Mouse (Mus musculus): ENCODE measurements around the gene Hspb9. TPM values are rescaled to one million over a fixed set of nuclear protein-coding genes. Genes with fewer than 3 reads are reported as not detected.
A peak's percentile ranks its signal among the peaks of the same experiment; 100 is the strongest.

Hspb9 gene
- polyA plus RNA-seq, 1 experiment from 2014 or later: not detected

DNA sequence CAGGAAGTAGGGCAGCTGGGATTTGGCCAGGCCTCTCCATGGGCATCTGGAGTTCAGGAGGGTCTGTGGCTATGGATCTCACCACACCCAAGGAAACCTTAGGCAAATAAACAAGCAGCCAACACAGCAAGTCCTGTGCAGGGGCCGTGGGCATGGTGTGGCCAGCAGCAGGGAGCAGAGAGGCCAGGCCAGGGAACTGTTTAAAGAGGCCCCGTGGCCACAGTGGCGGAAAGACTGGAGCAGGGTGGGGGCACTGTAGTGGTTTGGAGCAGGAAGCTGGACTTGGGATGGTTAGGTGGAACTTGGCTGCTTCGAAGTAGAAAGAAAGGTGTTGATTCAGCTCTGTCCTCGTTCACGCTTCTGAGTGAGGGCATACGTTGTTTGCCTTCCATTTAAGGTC is 26.4 kb upstream of the Hspb9 start:
- Histone ChIP-seq H3K4me3 (replicated peaks; ENCODE audit: low read length) (no peak overlapping the region), H3K36me3 (replicated peaks; ENCODE audit: control insufficient read depth, insufficient read depth) (no peaks in the 10 kb centered on the region), H3K27me3 (ENCODE audit: control insufficient read depth, insufficient read depth, low read length) (peaks cover 7% of the 10 kb centered on the region; the same call in 1 of the 2 replicates), H3K4me2 (replicated peaks) (no peak overlapping the region), H3K9ac (no peak overlapping the region), H3K9me3 (ENCODE audit: control insufficient read depth, low read length) (no peaks in the 10 kb centered on the region), H3K27ac (no peak overlapping the region), H3K4me1 (replicated peaks; ENCODE audit: control insufficient read depth, insufficient read depth, low read length) (0 out of 2 replicates have a peak, but pooled peaks cover 4% of the 10 kb centered on the region)
- DNase-seq (ENCODE audit: low spot score): no peak
- WGBS: 82% methylated on average over 7 of the region's 7 CpGs
- ATAC-seq (ENCODE audit: low FRiP score): no peak

DNA sequence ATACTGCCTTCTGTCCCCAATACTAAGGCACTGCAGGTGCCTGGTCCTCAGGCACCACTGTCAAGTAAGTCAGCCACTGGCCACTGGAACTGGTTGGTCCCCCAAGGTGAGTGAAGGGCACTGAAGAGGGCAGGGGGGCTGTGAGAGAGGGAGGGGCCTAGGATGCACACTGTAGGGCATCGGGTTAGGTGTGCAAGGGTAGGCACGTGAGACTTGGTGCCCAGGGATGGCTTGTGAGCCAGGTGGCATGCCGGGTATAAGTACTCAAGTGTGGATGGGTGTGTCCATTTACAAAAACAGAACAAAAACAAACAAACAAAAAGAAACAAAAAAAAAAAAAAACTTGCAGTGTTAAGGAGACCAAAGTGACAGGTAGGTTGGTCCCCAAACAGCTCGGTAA is 25.2 kb upstream of the Hspb9 start:
- H3K9ac ChIP-seq: no peak overlapping the region
- H3K9me3 ChIP-seq (ENCODE audit: control insufficient read depth, low read length): no peaks in the 10 kb centered on the region
- 69% methylated on average over 4 of the region's 4 CpGs for WGBS
- DNase-seq (ENCODE audit: low spot score) (no peak), ATAC-seq (ENCODE audit: low FRiP score) (no peak)
- H3K4me1 ChIP-seq (replicated peaks; ENCODE audit: control insufficient read depth, insufficient read depth, low read length): 0 out of 2 replicates have a peak, but pooled peaks cover 4% of the 10 kb centered on the region
- H3K36me3 ChIP-seq (replicated peaks; ENCODE audit: control insufficient read depth, insufficient read depth): no peaks in the 10 kb centered on the region
- H3K27me3 ChIP-seq (ENCODE audit: control insufficient read depth, insufficient read depth, low read length): peaks cover 7% of the 10 kb centered on the region; the same call in 1 of the 2 replicates
- H3K4me2 ChIP-seq (replicated peaks): no peak overlapping the region
- no peak overlapping the region for H3K4me3 ChIP-seq (replicated peaks; ENCODE audit: low read length)
- H3K27ac ChIP-seq: no peak overlapping the region

DNA sequence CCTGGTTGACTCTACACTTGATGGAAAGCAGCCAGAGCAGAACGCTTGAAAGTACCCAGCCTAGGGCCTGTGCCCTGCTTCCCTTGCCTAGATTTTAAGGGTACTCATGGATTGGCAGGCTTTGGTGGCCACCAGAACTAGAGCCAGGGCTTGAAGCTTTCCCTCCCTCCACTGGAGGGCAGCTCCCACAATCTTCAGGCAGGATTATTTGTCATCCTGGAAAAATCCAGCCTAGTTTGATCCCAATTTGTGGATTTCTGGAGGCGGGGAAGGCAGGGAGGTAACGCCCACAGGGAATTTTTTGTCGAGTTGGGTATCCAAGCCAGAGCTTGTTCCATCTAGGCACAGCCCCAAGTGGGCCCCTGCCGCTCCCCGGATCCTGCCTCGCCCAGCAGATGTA is 23.3 kb upstream of the Hspb9 start:
- no peaks in the 10 kb centered on the region for H3K9me3 ChIP-seq (ENCODE audit: control insufficient read depth, low read length)
- DNase-seq (ENCODE audit: low spot score): no peak
- no peaks in the 10 kb centered on the region for H3K36me3 ChIP-seq (replicated peaks; ENCODE audit: control insufficient read depth, insufficient read depth)
- 79% methylated on average over 7 of the region's 7 CpGs for WGBS
- H3K9ac ChIP-seq: no peak overlapping the region
- no peak overlapping the region for H3K4me2 ChIP-seq (replicated peaks)
- H3K4me3 ChIP-seq (replicated peaks; ENCODE audit: low read length): no peak overlapping the region
- H3K27ac ChIP-seq: no peak overlapping the region
- no peak for ATAC-seq (ENCODE audit: low FRiP score)
- H3K4me1 ChIP-seq (replicated peaks; ENCODE audit: control insufficient read depth, insufficient read depth, low read length): 0 out of 2 replicates have a peak, but pooled peaks cover 4% of the 10 kb centered on the region
- H3K27me3 ChIP-seq (ENCODE audit: control insufficient read depth, insufficient read depth, low read length): peaks cover 7% of the 10 kb centered on the region; the same call in 1 of the 2 replicates

DNA sequence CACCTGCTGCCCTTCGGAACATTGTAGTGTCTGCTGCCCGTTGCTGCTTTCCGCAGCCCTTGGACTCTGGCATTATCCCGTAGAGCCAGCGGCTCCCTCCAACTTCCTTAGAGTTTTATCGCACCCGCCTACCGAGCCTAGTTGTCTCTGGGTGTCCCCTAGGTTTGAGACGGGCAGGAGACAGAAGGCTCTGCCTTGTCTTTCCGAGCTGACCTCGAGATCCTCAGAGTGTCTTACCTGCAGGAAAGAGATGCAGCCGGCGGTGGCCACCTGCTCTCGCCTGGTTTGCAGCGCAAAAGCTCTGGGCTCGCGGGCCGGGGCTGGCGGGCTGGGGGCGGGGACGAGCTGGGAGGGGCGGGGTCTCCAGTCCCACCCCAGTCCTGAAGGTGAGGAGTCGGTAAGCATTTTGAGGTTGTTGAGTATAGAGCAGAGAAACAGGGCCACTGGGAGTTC is 21.5 kb upstream of the Hspb9 start, which contains the start of gene Zfp385c:
Gene Zfp385c (minus strand): TSS at position 292 of the 453 bp plus-strand sequence.
- H3K4me3 ChIP-seq (replicated peaks; ENCODE audit: low read length): peak within 1 kb of the TSS; percentile 18
- DNase-seq (ENCODE audit: low spot score): no peak
- peaks cover 7% of the 10 kb centered on the region; the same call in 1 of the 2 replicates for H3K27me3 ChIP-seq (ENCODE audit: control insufficient read depth, insufficient read depth, low read length)
- H3K4me2 ChIP-seq (replicated peaks): peak within 1 kb of the TSS; percentile 45
- 0 out of 2 replicates have a peak, but pooled peaks cover 4% of the 10 kb centered on the region for H3K4me1 ChIP-seq (replicated peaks; ENCODE audit: control insufficient read depth, insufficient read depth, low read length)
- 2% methylated on average over 23 of the region's 23 CpGs for WGBS
- H3K9me3 ChIP-seq (ENCODE audit: control insufficient read depth, low read length): no peaks in the 10 kb centered on the region
- H3K9ac ChIP-seq: no peak within 1 kb of the TSS; the same call in 1 of the 2 replicates
- no peak within 1 kb of the TSS for H3K27ac ChIP-seq
- no peak for ATAC-seq (ENCODE audit: low FRiP score)
- H3K36me3 ChIP-seq (replicated peaks; ENCODE audit: control insufficient read depth, insufficient read depth): no peaks in the 10 kb centered on the region

DNA sequence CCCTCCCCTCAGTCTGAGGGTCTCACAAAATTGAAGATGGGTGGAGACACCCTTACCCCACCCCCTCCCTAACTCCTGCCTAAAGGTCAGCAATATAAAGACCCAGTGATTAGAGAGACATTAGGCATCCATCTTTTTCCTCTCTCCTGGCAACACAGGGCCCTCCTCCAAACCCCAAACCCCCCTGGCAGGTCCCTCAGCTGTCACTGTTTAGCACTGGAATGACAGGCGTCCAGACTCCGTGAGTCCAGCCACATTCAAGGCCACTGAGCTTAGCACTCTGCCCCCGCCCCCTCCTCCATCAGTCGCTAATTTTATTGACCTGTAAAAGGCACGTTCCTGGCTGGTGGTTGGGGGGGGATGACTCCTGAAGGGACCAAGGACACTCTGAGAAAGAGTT is 20.5 kb upstream of the Hspb9 start:
- H3K27me3 ChIP-seq (ENCODE audit: control insufficient read depth, insufficient read depth, low read length): peaks cover 7% of the 10 kb centered on the region; the same call in 1 of the 2 replicates
- WGBS: 19% methylated on average over 5 of the region's 5 CpGs
- no peak for DNase-seq (ENCODE audit: low spot score)

DNA sequence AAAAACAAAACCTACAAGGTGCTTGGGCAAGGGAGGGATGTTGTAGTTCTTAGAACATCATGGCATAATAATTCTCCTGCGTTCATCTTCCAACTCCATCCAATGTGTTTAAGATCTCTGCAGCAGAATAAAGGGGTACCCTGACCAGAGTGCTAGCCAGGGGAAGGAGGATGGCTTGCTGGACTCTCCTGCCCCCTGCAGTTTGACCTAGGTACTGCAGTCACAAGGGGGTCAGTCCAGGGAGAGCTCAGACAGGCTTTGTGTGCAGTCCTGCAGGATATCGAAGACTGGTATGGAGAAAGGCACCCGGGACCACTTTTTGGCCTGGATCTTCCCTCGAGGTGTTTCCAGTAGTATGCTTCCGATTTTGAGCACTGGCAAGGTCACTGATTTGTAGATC is 18.7 kb upstream of the Hspb9 start:
- no peak; the same call in 1 of the 2 replicates for ATAC-seq (ENCODE audit: low FRiP score)
- Histone ChIP-seq H3K4me2 (replicated peaks) (no peak overlapping the region), H3K4me3 (replicated peaks; ENCODE audit: low read length) (no peak overlapping the region), H3K27me3 (ENCODE audit: control insufficient read depth, insufficient read depth, low read length) (peaks cover 7% of the 10 kb centered on the region; the same call in 1 of the 2 replicates), H3K4me1 (replicated peaks; ENCODE audit: control insufficient read depth, insufficient read depth, low read length) (0 out of 2 replicates have a peak, but pooled peaks cover 4% of the 10 kb centered on the region), H3K36me3 (replicated peaks; ENCODE audit: control insufficient read depth, insufficient read depth) (no peaks in the 10 kb centered on the region), H3K9me3 (ENCODE audit: control insufficient read depth, low read length) (no peaks in the 10 kb centered on the region), H3K9ac (no peak overlapping the region), H3K27ac (no peak overlapping the region)
- 38% methylated on average over 5 of the region's 5 CpGs for WGBS
- peak; percentile 74 for DNase-seq (ENCODE audit: low spot score)

More for the DNA sequence above, 20.5 kb upstream of the Hspb9 start:
- no peak overlapping the region for H3K4me2 ChIP-seq (replicated peaks)
- no peak overlapping the region for H3K9ac ChIP-seq
- H3K4me1 ChIP-seq (replicated peaks; ENCODE audit: control insufficient read depth, insufficient read depth, low read length): 0 out of 2 replicates have a peak, but pooled peaks cover 4% of the 10 kb centered on the region
- H3K9me3 ChIP-seq (ENCODE audit: control insufficient read depth, low read length): no peaks in the 10 kb centered on the region
- H3K27ac ChIP-seq: no peak overlapping the region
- no peak for ATAC-seq (ENCODE audit: low FRiP score)
- H3K36me3 ChIP-seq (replicated peaks; ENCODE audit: control insufficient read depth, insufficient read depth): no peaks in the 10 kb centered on the region
- no peak overlapping the region for H3K4me3 ChIP-seq (replicated peaks; ENCODE audit: low read length)

DNA sequence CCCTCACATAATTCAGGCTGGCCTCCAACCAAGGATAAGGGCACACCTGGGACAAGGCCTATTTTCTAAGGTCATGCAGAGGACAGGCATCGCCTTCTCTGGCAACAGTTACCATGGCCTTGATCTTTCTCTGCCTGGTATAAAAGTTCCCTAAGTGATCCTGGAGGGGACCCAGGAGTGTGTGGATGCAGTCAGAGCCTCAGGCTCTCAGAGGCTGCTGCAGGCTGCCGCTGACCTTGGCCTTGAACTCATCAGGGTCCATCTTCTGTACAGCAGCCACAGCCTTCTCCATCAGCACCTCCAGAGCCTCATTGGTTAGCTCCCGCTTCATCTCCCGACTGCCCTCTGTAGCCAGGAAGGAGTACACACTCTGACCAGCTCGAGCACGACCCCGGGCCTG is 15.7 kb upstream of the Hspb9 start:
- 79% methylated on average over 7 of the region's 7 CpGs for WGBS
- Histone ChIP-seq H3K27ac (no peak overlapping the region), H3K4me2 (replicated peaks) (no peak overlapping the region), H3K9ac (no peak overlapping the region), H3K27me3 (ENCODE audit: control insufficient read depth, insufficient read depth, low read length) (0 out of 2 replicates have a peak, but pooled peaks cover 7% of the 10 kb centered on the region), H3K4me3 (replicated peaks; ENCODE audit: low read length) (no peak overlapping the region), H3K36me3 (replicated peaks; ENCODE audit: control insufficient read depth, insufficient read depth) (no peaks in the 10 kb centered on the region), H3K4me1 (replicated peaks; ENCODE audit: control insufficient read depth, insufficient read depth, low read length) (no peaks in the 10 kb centered on the region), H3K9me3 (ENCODE audit: control insufficient read depth, low read length) (no peaks in the 10 kb centered on the region)
- ATAC-seq (ENCODE audit: low FRiP score) (no peak), DNase-seq (ENCODE audit: low spot score) (no peak)

DNA sequence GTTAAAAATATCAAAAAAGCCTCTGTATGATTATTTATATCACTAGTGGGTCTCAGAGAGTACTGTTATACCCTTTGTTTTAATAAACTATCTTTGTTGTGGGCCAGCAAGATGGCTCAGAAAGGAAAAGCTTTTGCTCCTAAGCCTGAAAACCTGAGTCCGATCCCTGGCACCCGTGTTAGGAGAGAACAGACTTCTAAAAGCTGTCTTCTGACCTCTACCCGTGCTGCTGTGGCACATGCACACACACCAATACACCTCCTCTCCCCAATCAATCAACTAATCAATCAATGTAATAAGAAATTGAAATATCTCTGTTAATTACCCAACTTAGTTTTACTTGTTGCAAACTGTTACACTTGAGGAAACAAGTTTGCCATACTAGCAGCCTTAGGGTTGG is 12.9 kb upstream of the Hspb9 start:
- ATAC-seq (ENCODE audit: low FRiP score) (no peak), DNase-seq (ENCODE audit: low spot score) (no peak)
- no peaks in the 10 kb centered on the region for H3K9me3 ChIP-seq (ENCODE audit: control insufficient read depth, low read length)
- no peak overlapping the region for H3K4me3 ChIP-seq (replicated peaks; ENCODE audit: low read length)
- no peak overlapping the region for H3K4me2 ChIP-seq (replicated peaks)
- 0 out of 2 replicates have a peak, but pooled peaks cover 7% of the 10 kb centered on the region for H3K27me3 ChIP-seq (ENCODE audit: control insufficient read depth, insufficient read depth, low read length)
- no peak overlapping the region for H3K27ac ChIP-seq
- WGBS: 70% methylated on average over 3 of the region's 3 CpGs
- H3K36me3 ChIP-seq (replicated peaks; ENCODE audit: control insufficient read depth, insufficient read depth): peaks cover 14% of the 10 kb centered on the region
- 0 out of 2 replicates have a peak overlapping the region, but pooled peaks have one; percentile 24 for H3K9ac ChIP-seq
- H3K4me1 ChIP-seq (replicated peaks; ENCODE audit: control insufficient read depth, insufficient read depth, low read length): no peaks in the 10 kb centered on the region

DNA sequence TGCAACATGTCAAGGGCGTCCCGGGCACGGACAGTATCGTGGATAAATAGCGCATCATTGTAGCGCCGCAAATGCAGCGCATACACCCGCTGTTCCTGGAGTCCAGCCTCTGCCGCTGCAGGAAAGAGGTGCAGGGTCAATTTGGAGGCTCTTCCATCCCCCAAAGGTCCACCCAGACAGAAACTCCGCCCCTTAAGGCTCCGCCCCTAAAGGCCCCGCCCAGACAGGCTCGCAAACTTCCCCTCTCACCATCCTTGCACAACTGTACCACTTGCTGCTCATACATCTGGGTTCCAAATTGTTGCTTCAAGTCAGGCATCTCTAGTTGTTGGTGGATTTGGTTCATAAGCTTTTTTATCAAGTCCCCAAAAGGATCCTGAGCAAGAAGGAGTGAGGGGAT is 12.3 kb upstream of the Hspb9 start:
- 2% methylated on average over 14 of the region's 14 CpGs for whole genome bisulfite sequencing
- Histone ChIP-seq H3K27ac (no peak overlapping the region), H3K4me1 (replicated peaks; ENCODE audit: control insufficient read depth, insufficient read depth, low read length) (no peaks in the 10 kb centered on the region), H3K27me3 (ENCODE audit: control insufficient read depth, insufficient read depth, low read length) (0 out of 2 replicates have a peak, but pooled peaks cover 7% of the 10 kb centered on the region), H3K36me3 (replicated peaks; ENCODE audit: control insufficient read depth, insufficient read depth) (peaks cover 20% of the 10 kb centered on the region), H3K4me3 (replicated peaks; ENCODE audit: low read length) (0 out of 2 replicates have a peak overlapping the region, but pooled peaks have one; percentile 7), H3K4me2 (replicated peaks) (peak overlapping the region; percentile 33), H3K9ac (0 out of 2 replicates have a peak overlapping the region, but pooled peaks have one; percentile 24), H3K9me3 (ENCODE audit: control insufficient read depth, low read length) (no peaks in the 10 kb centered on the region)
- DNase-seq (ENCODE audit: low spot score) (no peak), ATAC-seq (ENCODE audit: low FRiP score) (no peak)
